Mouse (Mus musculus) embryonic stem cell, embryonic (primary cell): ENCODE results near the gene Olfr270.

ENCODE experiments used
- CTCF ChIA-PET, 4 experiments: fragments of 300-600 bp in 2 of 4; fragments of 350-600 bp in 2 of 4; sonication (Branson Sonifier 250); formaldehyde crosslinking; loops; one replicate each; lab custom pipeline; 2022; ENCODE audit warnings: inconsistent platforms in 2 of 4; lab: Charles Lee
- POLR2A ChIA-PET, 4 experiments: fragments of 300-600 bp in 2 of 4; fragments of 350-600 bp in 2 of 4; sonication (Branson Sonifier 250); formaldehyde crosslinking; loops; one replicate each; lab custom pipeline; 2022; ENCODE audit warnings: antibody characterized with exemption in 4 of 4, inconsistent platforms in 1 of 4; lab: Charles Lee

Olfr270 gene

GRCm38 (mm10) chr4:52964247-52964646 is at the start of gene Olfr270:
TSS of gene Olfr270 (plus strand) at chr4:52964547.
- POLR2A ChIA-PET, result no interaction called here
- CTCF ChIA-PET, result no interaction called here

- ChIA-PET CTCF (no interaction called here), POLR2A (no interaction called here)
Observed at GRCm38 (mm10) chr4:52916659-52917310, 47.6 kb upstream of the Olfr270 start.

GRCm38 (mm10) chr4:52917311-52917688 is 47.0 kb upstream of the Olfr270 start:
- POLR2A ChIA-PET, result no interaction called here
- CTCF ChIA-PET, result no interaction called here

GRCm38 (mm10) chr4:52919078-52919477 is 45.3 kb upstream of the Olfr270 start, which contains the start of gene Olfr272:
TSS of gene Olfr272 (minus strand) at chr4:52919178.
- CTCF ChIA-PET, result no interaction called here
- POLR2A ChIA-PET, result no interaction called here

- CTCF ChIA-PET, result no interaction called here
- POLR2A ChIA-PET, result no interaction called here
Observed at GRCm38 (mm10) chr4:52930480-52930879, 33.9 kb upstream of the Olfr270 start.

- CTCF ChIA-PET, result no interaction called here
Observed at GRCm38 (mm10) chr4:52946665-52947064, 17.7 kb upstream of the Olfr270 start.

GRCm38 (mm10) chr4:52949005-52949404 is 15.3 kb upstream of the Olfr270 start:
- CTCF ChIA-PET, result no interaction called here

More at GRCm38 (mm10) chr4:52946665-52947064, 17.7 kb upstream of the Olfr270 start:
- POLR2A ChIA-PET, result interaction anchor here in 1 of 4 experiments (0.6 kb wide), 1 partner anchor 33 kb away, joined by 3 read pairs; no protein-coding TSS in a partner anchor

GRCm38 (mm10) chr4:52958693-52959092 is 5.7 kb upstream of the Olfr270 start:
- POLR2A ChIA-PET, result no interaction called here
- CTCF ChIA-PET, result interaction anchor here in 2 of 4 experiments (0.5 to 0.6 kb wide), 2 partner anchors 13 to 1310 kb away, joined by 3 to 4 read pairs; no protein-coding TSS in a partner anchor

More at GRCm38 (mm10) chr4:52949005-52949404, 15.3 kb upstream of the Olfr270 start:
- POLR2A ChIA-PET, result no interaction called here

GRCm38 (mm10) chr4:52985216-52985615 is 20.9 kb downstream of the Olfr270 start:
- CTCF ChIA-PET, result interaction anchor here (0.5 to 1.1 kb wide), 31 partner anchors 13 to 1934 kb away, joined by 3 to 14 read pairs (median 4); no protein-coding TSS in a partner anchor
- POLR2A ChIA-PET, result interaction anchor here in 1 of 4 experiments (0.7 kb wide), 2 partner anchors 45 to 110 kb away, joined by 4 to 5 read pairs; no protein-coding TSS in a partner anchor

- ChIA-PET CTCF (interaction anchor here in 1 of 4 experiments (0.7 kb wide), 1 partner anchor 47 kb away, joined by 5 read pairs; no protein-coding TSS in a partner anchor), POLR2A (no interaction called here)
Observed at GRCm38 (mm10) chr4:52986266-52986665, 21.9 kb downstream of the Olfr270 start.

- ChIA-PET POLR2A (interaction anchor here in 1 of 4 experiments (1.0 kb wide), 1 partner anchor 21 kb away, joined by 3 read pairs; no protein-coding TSS in a partner anchor), CTCF (interaction anchor here in 1 of 4 experiments (0.6 kb wide), 1 partner anchor 177 kb away, joined by 5 read pairs; no protein-coding TSS in a partner anchor)
Observed at GRCm38 (mm10) chr4:52989248-52989647, 24.9 kb downstream of the Olfr270 start, which contains the start of gene Nipsnap3a. TSS of gene Nipsnap3a (plus strand) at chr4:52989272.

- CTCF ChIA-PET, result interaction anchor here in 1 of 4 experiments (0.6 kb wide), 1 partner anchor 59 kb away, joined by 4 read pairs; no protein-coding TSS in a partner anchor
- POLR2A ChIA-PET, result no interaction called here
Observed at GRCm38 (mm10) chr4:52999449-52999848, 35.1 kb downstream of the Olfr270 start.

GRCm38 (mm10) chr4:53000154-53000553 is 35.8 kb downstream of the Olfr270 start:
- POLR2A ChIA-PET, result no interaction called here

GRCm38 (mm10) chr4:53009183-53009582 is 44.8 kb downstream of the Olfr270 start:
- ChIA-PET CTCF (interaction anchor here in 1 of 4 experiments (0.6 kb wide), 1 partner anchor 534 kb away, joined by 3 read pairs; no protein-coding TSS in a partner anchor), POLR2A (interaction anchor here in 1 of 4 experiments (0.7 kb wide), 1 partner anchor 544 kb away, joined by 3 read pairs; no protein-coding TSS in a partner anchor)

More at GRCm38 (mm10) chr4:53000154-53000553, 35.8 kb downstream of the Olfr270 start:
- CTCF ChIA-PET, result no interaction called here

GRCm38 (mm10) chr4:53009871-53010270 is 45.5 kb downstream of the Olfr270 start:
- ChIA-PET POLR2A (interaction anchor here in 1 of 4 experiments (1.5 kb wide), 1 partner anchor 21 kb away, joined by 3 read pairs; the partner anchor contains the start of gene Nipsnap3a), CTCF (no interaction called here)

GRCm38 (mm10) chr4:53011732-53012361 is 47.5 kb downstream of the Olfr270 start, which contains the start of gene Nipsnap3b:
TSS of gene Nipsnap3b (plus strand) at chr4:53011880.
- POLR2A ChIA-PET, result interaction anchor here in 3 of 4 experiments (0.5 to 1.6 kb wide), 15 partner anchors 9 to 1554 kb away, joined by 3 to 7 read pairs (median 3); partner anchors contain the start of gene Abca1 (in 1 of the 3)

GRCm38 (mm10) chr4:53014421-53014820 is 50.1 kb downstream of the Olfr270 start:
- CTCF ChIA-PET, result no interaction called here
- POLR2A ChIA-PET, result no interaction called here

More at GRCm38 (mm10) chr4:53011732-53012361, 47.5 kb downstream of the Olfr270 start, which contains the start of gene Nipsnap3b:
- CTCF ChIA-PET, result interaction anchor here in 2 of 4 experiments (0.6 to 0.7 kb wide), 4 partner anchors 27 to 940 kb away, joined by 3 to 6 read pairs (median 3); no protein-coding TSS in a partner anchor

- ChIA-PET CTCF (no interaction called here), POLR2A (no interaction called here)
Observed at GRCm38 (mm10) chr4:53015024-53015423, 50.7 kb downstream of the Olfr270 start.

- POLR2A ChIA-PET, result no interaction called here
- CTCF ChIA-PET, result no interaction called here
Observed at GRCm38 (mm10) chr4:53018392-53018791, 54.0 kb downstream of the Olfr270 start.
